Mouse (Mus musculus) forebrain, postnatal 0 days (tissue): ENCODE data around the gene Palm2. TPM values are rescaled to one million over a fixed set of nuclear protein-coding genes. Genes with fewer than 3 reads are reported as not detected.
A peak's percentile ranks its signal among the peaks of the same experiment; 100 is the strongest.

Source experiments
- ATAC-seq: fragments of 200-750 bp; cut with Nextera tagmentation; 2 replicates; pipeline ENCODE4 v1.8.0; 2017; ENCODE audit warnings: mild to moderate bottlenecking, moderate library complexity
- DNase-seq: peaks from one replicate; pipeline ENCODE4 v3.0.0-alpha.2; 2015
- H3K27ac ChIP-seq: fragments of 300-500 bp; sonication (generic); 2 replicates; pipeline ENCODE4 v1.5.1; 2014; ENCODE audit warnings: low read depth, mild to moderate bottlenecking, antibody characterized with exemption, low read length, moderate library complexity, mixed read lengths
- H3K27me3 ChIP-seq: fragments of 300-500 bp; sonication (generic); 2 replicates; pipeline ENCODE4 v1.6.1; 2014; ENCODE audit warnings: mild to moderate bottlenecking, low read length, mixed read lengths; ENCODE audit not compliant: insufficient read depth
- H3K36me3 ChIP-seq: fragments of 300-500 bp; sonication (generic); 2 replicates; pipeline ENCODE4 v1.6.1; 2014; ENCODE audit warnings: mild to moderate bottlenecking, moderate library complexity; ENCODE audit not compliant: insufficient read depth
- H3K4me1 ChIP-seq: fragments of 300-500 bp; sonication (generic); 2 replicates; pipeline ENCODE4 v1.6.1; 2014; ENCODE audit warnings: antibody characterized with exemption; ENCODE audit not compliant: insufficient read depth
- H3K4me2 ChIP-seq: fragments of 300-500 bp; sonication (generic); 2 replicates; pipeline ENCODE4 v1.6.1; 2014; ENCODE audit warnings: low read depth, mild to moderate bottlenecking, moderate library complexity
- H3K4me3 ChIP-seq: fragments of 300-500 bp; sonication (generic); 2 replicates; pipeline ENCODE4 v1.5.1; 2014; ENCODE audit warnings: low read depth, low read length, mixed read lengths
- H3K9ac ChIP-seq: fragments of 300-500 bp; sonication (generic); 2 replicates; pipeline ENCODE4 v1.6.1; 2014; ENCODE audit warnings: mild to moderate bottlenecking
- H3K9me3 ChIP-seq: fragments of 300-500 bp; sonication (generic); 2 replicates; pipeline ENCODE4 v1.6.1; 2016; ENCODE audit warnings: low read length
- CTCF ChIP-seq: sonication (generic); IDR thresholded peaks from 2 replicates; pipeline ENCODE4 v1.5.1; 2016; ENCODE audit warnings: antibody characterized with exemption, control low read depth, low read depth
- WGBS: fragments of 180-500 bp; shearing (Covaris S2); extraction: QIAGEN DNeasy Blood & Tissue Kit; methylation state at CpG from one replicate; pipeline ENCODE4 v1.1.7; 2014; 5-methylcytosine and 5-hydroxymethylcytosine counted together
- polyA plus RNA-seq: library from polyadenylated mRNA; unstranded; fragments of >200 nt; fragmentation: Nextera tagmentation; extraction: Ambion mirVana; gene quantifications from 2 replicates; pipeline ENCODE4 v1.2.1, GENCODE M21; 2015
- total RNA-seq: library from RNA; depleted of rRNA; stranded (reverse); fragments of >200 nt; gene quantifications from 2 replicates; pipeline ENCODE4 v1.2.3, GENCODE M21; 2014

Gene Palm2
- total and polyA plus RNA-seq, 2 experiments from 2014 or later, result 16.9 to 21.1 TPM

GRCm38 (mm10) chr4:57424011-57424410 lies 10.0 kb upstream of the Palm2 start:
- Histone ChIP-seq H3K4me3 (no peak overlapping the region), H3K4me2 (no peak overlapping the region), H3K27me3 (no peaks in the 10 kb centered on the region), H3K4me1 (no peaks in the 10 kb centered on the region; the same call in 1 of the 2 replicates), H3K9me3 (no peaks in the 10 kb centered on the region), H3K27ac (no peak overlapping the region), H3K9ac (no peak overlapping the region), H3K36me3 (no peaks in the 10 kb centered on the region)
- no peak for TF ChIP-seq CTCF
- ATAC-seq (no peak), DNase-seq (no peak)
- 91% methylated on average over 7 of the region's 7 CpGs for WGBS

DNA sequence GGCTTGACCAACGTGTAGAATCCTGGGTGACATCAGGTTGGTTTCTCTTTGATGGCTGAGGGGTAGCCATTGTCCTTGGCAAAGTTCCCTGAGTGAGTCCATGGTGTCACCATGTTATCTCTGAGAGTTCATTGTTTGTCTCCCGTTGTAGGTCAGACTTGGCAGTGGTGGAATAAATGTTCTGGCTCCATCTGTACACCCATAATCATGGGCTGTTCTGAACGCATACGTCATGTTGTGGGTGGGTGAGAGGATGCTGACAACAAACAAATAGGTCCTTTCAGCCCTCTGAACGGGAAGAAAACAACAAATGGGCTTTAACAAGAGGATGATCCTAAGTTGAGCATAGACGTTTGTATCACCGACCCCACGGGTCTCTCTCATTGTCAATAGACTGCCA lies 5.7 kb upstream of the Palm2 start:
- no peak overlapping the region for H3K4me3 ChIP-seq
- H3K4me1 ChIP-seq, result no peaks in the 10 kb centered on the region; the same call in 1 of the 2 replicates
- no peak overlapping the region for H3K9ac ChIP-seq
- 66% methylated on average over 8 of the region's 8 CpGs for WGBS
- no peaks in the 10 kb centered on the region for H3K9me3 ChIP-seq
- no peak overlapping the region for H3K27ac ChIP-seq
- DNase-seq, result no peak
- H3K36me3 ChIP-seq, result no peaks in the 10 kb centered on the region
- no peak for TF ChIP-seq CTCF
- ATAC-seq, result no peak
- no peaks in the 10 kb centered on the region for H3K27me3 ChIP-seq
- H3K4me2 ChIP-seq, result no peak overlapping the region

DNA sequence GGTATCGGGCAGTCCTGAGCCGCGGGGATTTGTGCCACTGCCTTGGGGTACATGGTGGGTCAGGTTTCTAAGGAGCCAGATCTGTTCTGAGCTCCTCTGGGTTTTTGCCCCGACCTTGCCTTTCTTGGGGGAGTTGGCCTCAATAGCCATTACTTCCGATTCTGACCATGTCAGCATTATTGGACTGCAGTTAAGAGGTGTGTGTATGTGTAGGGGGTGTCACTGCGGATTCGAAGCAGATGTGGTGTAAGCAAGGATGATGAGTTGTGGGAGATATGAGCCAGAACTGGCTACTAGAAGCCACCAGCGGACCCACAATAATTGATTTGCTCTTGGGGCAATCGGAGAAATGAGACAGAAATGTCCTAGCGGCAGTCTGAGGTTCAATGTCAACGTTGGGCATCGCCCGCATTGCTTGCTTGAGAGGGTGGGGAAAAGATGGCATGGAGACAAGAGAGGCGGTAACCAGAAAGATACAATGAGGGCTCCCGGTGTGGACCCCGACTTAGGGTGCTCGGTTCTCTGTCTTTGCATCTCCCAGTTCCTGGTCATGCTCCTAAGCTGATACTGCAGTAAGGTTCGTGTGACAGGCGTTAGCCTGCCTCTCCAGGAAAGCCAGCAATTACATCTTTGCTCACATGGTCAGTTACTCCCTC lies 786 bp downstream of the Palm2 start:
- Histone ChIP-seq H3K27ac (peak overlapping the region; percentile 81), H3K9ac (peak overlapping the region; percentile 81), H3K4me1 (no peaks in the 10 kb centered on the region; the same call in 1 of the 2 replicates), H3K4me2 (peak overlapping the region; percentile 74), H3K27me3 (no peaks in the 10 kb centered on the region), H3K4me3 (peak overlapping the region; percentile 66), H3K9me3 (no peaks in the 10 kb centered on the region), H3K36me3 (no peaks in the 10 kb centered on the region)
- no peak for TF ChIP-seq CTCF
- ATAC-seq (peak; percentile 7; the same call in 1 of the 2 replicates), DNase-seq (peak; percentile 63)
- 13% methylated on average over 19 of the region's 19 CpGs for WGBS

- Histone ChIP-seq H3K4me3 (no peak overlapping the region), H3K4me1 (no peaks in the 10 kb centered on the region; the same call in 1 of the 2 replicates), H3K27me3 (no peaks in the 10 kb centered on the region), H3K36me3 (no peaks in the 10 kb centered on the region), H3K9ac (no peak overlapping the region), H3K27ac (no peak overlapping the region), H3K4me2 (peak overlapping the region; percentile 16; the same call in 1 of the 2 replicates), H3K9me3 (no peaks in the 10 kb centered on the region)
- ATAC-seq (peak; percentile 15; the same call in 1 of the 2 replicates), DNase-seq (peak; percentile 21)
- WGBS, result 32% methylated on average over 4 of the region's 4 CpGs
- no peak for TF ChIP-seq CTCF
Observed at GRCm38 (mm10) chr4:57436286-57436685, 2.2 kb downstream of the Palm2 start.

GRCm38 (mm10) chr4:57446082-57446481 lies 12.0 kb downstream of the Palm2 start:
- H3K27ac ChIP-seq, result no peak overlapping the region
- ATAC-seq (no peak), DNase-seq (no peak)
- H3K4me1 ChIP-seq, result no peaks in the 10 kb centered on the region
- H3K9me3 ChIP-seq, result no peaks in the 10 kb centered on the region
- no peaks in the 10 kb centered on the region for H3K27me3 ChIP-seq
- no peak overlapping the region for H3K4me3 ChIP-seq
- H3K36me3 ChIP-seq, result no peaks in the 10 kb centered on the region
- no peak for TF ChIP-seq CTCF
- no peak overlapping the region for H3K9ac ChIP-seq
- H3K4me2 ChIP-seq, result no peak overlapping the region
- WGBS, result 66% methylated on average over 2 of the region's 2 CpGs

- 63% methylated on average over 4 of the region's 4 CpGs for WGBS
Observed at GRCm38 (mm10) chr4:57446854-57447444, 12.9 kb downstream of the Palm2 start.

DNA sequence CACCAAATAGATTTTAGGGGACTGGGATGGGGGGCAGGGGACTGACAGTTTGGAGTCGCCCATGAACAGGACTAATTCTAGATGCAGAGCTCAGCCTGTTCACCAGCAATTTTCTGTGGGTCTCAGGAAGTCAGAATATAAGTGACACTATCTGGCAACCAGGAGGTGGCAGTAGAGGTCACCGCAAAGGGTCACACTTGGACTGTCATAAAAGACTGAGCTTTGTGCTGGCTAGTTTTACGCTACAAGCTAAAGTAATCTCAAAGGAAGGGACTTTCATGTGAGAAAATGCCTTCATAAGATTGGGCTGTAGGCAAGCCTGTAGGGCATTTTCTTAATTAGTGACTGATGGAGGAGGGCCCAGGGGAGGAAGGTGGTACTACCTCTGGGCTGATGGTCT lies 17.8 kb downstream of the Palm2 start:
- Histone ChIP-seq H3K4me1 (no peaks in the 10 kb centered on the region), H3K4me3 (no peak overlapping the region), H3K36me3 (no peaks in the 10 kb centered on the region), H3K4me2 (no peak overlapping the region), H3K9ac (no peak overlapping the region), H3K27me3 (no peaks in the 10 kb centered on the region), H3K9me3 (no peaks in the 10 kb centered on the region), H3K27ac (no peak overlapping the region)
- 34% methylated on average over 3 of the region's 3 CpGs for WGBS
- no peak for ATAC-seq
- TF ChIP-seq CTCF, result peak; percentile 68
- DNase-seq, result peak; percentile 43

More at GRCm38 (mm10) chr4:57446854-57447444, 12.9 kb downstream of the Palm2 start:
- H3K9ac ChIP-seq, result no peak overlapping the region
- no peaks in the 10 kb centered on the region for H3K27me3 ChIP-seq
- no peaks in the 10 kb centered on the region for H3K36me3 ChIP-seq
- no peaks in the 10 kb centered on the region for H3K4me1 ChIP-seq
- H3K27ac ChIP-seq, result no peak overlapping the region
- H3K4me3 ChIP-seq, result no peak overlapping the region
- no peak overlapping the region for H3K4me2 ChIP-seq
- ATAC-seq, result no peak
- DNase-seq, result no peak
- H3K9me3 ChIP-seq, result no peaks in the 10 kb centered on the region
- no peak for TF ChIP-seq CTCF
